Mouse (Mus musculus) CH12.LX (cell line): ENCODE measurements around the gene Rrbp1.

ENCODE experiments used
- CTCF ChIP-seq, 2 experiments: IDR thresholded peaks in 1 of 2; conservative IDR thresholded peaks in 1 of 2; 2 replicates each; pipeline ENCODE4 v1.5.1; 2011 to 2012; ENCODE audit warnings: low read depth in 2 of 2, low read length in 2 of 2, improper control_type of control experiment in 1 of 2, inconsistent platforms in 1 of 2, mild to moderate bottlenecking in 1 of 2, moderate library complexity in 1 of 2
- HCFC1 ChIP-seq: IDR thresholded peaks from 2 replicates; pipeline ENCODE4 v1.6.1; 2012; ENCODE audit warnings: low read depth, mild to moderate bottlenecking, inconsistent platforms, low read length, improper control_type of control experiment
- SIN3A ChIP-seq: IDR thresholded peaks from 2 replicates; pipeline ENCODE4 v1.6.1; 2012; ENCODE audit warnings: low read length, improper control_type of control experiment, inconsistent platforms

- no peak for TF ChIP-seq HCFC1
- no peak for TF ChIP-seq CTCF (conservative IDR thresholded peaks at IDR 0.05 in 1 of 2, IDR thresholded peaks at IDR 0.05 in 1 of 2; ENCODE audit: low read depth in 2 of 2, low read length in 2 of 2)
- TF ChIP-seq SIN3A, result no peak
These were observed 5.7 kb downstream of the Rrbp1 start for GRCm38 (mm10) chr2:144005166-144005955.
